Mouse (Mus musculus): Measurements from ENCODE around the gene Slc8a2.

DNA sequence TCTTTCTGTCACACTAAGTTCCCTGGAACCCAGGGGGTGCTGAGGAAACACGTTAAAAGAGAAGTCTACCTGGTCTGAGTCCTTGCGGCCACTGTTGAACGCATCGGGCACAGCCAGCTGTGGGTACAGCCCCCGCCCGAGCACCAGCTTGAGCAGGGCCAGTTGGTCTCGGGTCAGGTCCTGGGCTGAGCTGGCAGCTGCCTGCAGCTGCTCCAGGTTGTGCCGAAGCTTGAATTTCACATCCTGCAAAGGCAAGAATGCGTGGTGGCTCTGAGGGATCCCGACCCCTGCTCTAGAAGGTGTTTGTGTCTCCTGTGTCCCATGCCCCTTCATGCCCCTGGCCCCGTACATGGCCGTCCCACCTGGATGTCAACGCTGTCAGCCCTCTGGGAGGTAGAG lies 73.9 kb downstream of the Slc8a2 start:
- TF ChIP-seq TAL1 (IDR thresholded peaks at IDR 0.05; ENCODE audit: low read length): no peak
- no peak for TF ChIP-seq GATA1 (IDR thresholded peaks at IDR 0.05; ENCODE audit: low read length)
